Mouse (Mus musculus): Measurements from ENCODE around the gene Rhebl1. TPM values are rescaled to one million over a fixed set of nuclear protein-coding genes. Genes with fewer than 3 reads are reported as not detected.

The Rhebl1 gene
- polyA plus RNA-seq, 1 experiment from 2014 or later, result 8.6 TPM

Other genes with a start within 250 kb of the Rhebl1 start
- gene Ddx23, start 231.6 kb downstream of the Rhebl1 start, polyA plus RNA-seq (2015; fragmentation: Nextera tagmentation; extraction: Ambion mirVana), result 22.9 and 26.8 TPM in 2 replicates
- gene Rnd1, start 217.1 kb downstream of the Rhebl1 start, polyA plus RNA-seq (2015; fragmentation: Nextera tagmentation; extraction: Ambion mirVana), result 1.3 and 1.4 TPM in 2 replicates
- 0.84 and 1.1 TPM in 2 replicates for gene Ccdc65, start 186.3 kb downstream of the Rhebl1 start, polyA plus RNA-seq (2015; fragmentation: Nextera tagmentation; extraction: Ambion mirVana)
- gene Fkbp11, start 166.3 kb downstream of the Rhebl1 start, polyA plus RNA-seq (2015; fragmentation: Nextera tagmentation; extraction: Ambion mirVana), result 112 and 123 TPM in 2 replicates
- gene Arf3, start 131.3 kb downstream of the Rhebl1 start, polyA plus RNA-seq (2015; fragmentation: Nextera tagmentation; extraction: Ambion mirVana), result 41.6 and 45.2 TPM in 2 replicates
- gene Wnt10b, start 116.4 kb downstream of the Rhebl1 start, polyA plus RNA-seq (2015; fragmentation: Nextera tagmentation; extraction: Ambion mirVana), result 0.08 TPM in 1 of 2 replicates, not detected in the other
- not detected in 2 replicates for gene Wnt1, start 104.7 kb downstream of the Rhebl1 start, polyA plus RNA-seq (2015; fragmentation: Nextera tagmentation; extraction: Ambion mirVana)
- not detected in 2 replicates for gene Ddn, start 85.0 kb downstream of the Rhebl1 start, polyA plus RNA-seq (2015; fragmentation: Nextera tagmentation; extraction: Ambion mirVana)
- gene Prkag1, start 63.0 kb downstream of the Rhebl1 start, polyA plus RNA-seq (2015; fragmentation: Nextera tagmentation; extraction: Ambion mirVana), result 82.4 and 85.6 TPM in 2 replicates
- gene Kmt2d, start 23.3 kb downstream of the Rhebl1 start, polyA plus RNA-seq (2015; fragmentation: Nextera tagmentation; extraction: Ambion mirVana), result 10.6 and 11.6 TPM in 2 replicates
- gene Dhh, start 4.0 kb upstream of the Rhebl1 start, polyA plus RNA-seq (2015; fragmentation: Nextera tagmentation; extraction: Ambion mirVana), result 0.71 and 1.0 TPM in 2 replicates
- gene Lmbr1l, start 23.7 kb upstream of the Rhebl1 start, polyA plus RNA-seq (2015; fragmentation: Nextera tagmentation; extraction: Ambion mirVana), result 14.5 TPM in 2 replicates
- 1,197 and 1,299 TPM in 2 replicates for gene Tuba1b, start 40.0 kb upstream of the Rhebl1 start, polyA plus RNA-seq (2015; fragmentation: Nextera tagmentation; extraction: Ambion mirVana)
- gene Gm49450, start 59.0 kb upstream of the Rhebl1 start, polyA plus RNA-seq (2015; fragmentation: Nextera tagmentation; extraction: Ambion mirVana), result not detected in 2 replicates
- gene Tuba1a, start 59.2 kb upstream of the Rhebl1 start, polyA plus RNA-seq (2015; fragmentation: Nextera tagmentation; extraction: Ambion mirVana), result 915 and 964 TPM in 2 replicates
- 196 and 204 TPM in 2 replicates for gene Tuba1c, start 135.4 kb upstream of the Rhebl1 start, polyA plus RNA-seq (2015; fragmentation: Nextera tagmentation; extraction: Ambion mirVana)
- 33.5 and 38.7 TPM in 2 replicates for gene Prph, start 160.6 kb upstream of the Rhebl1 start, polyA plus RNA-seq (2015; fragmentation: Nextera tagmentation; extraction: Ambion mirVana)
- gene Troap, start 180.0 kb upstream of the Rhebl1 start, polyA plus RNA-seq (2015; fragmentation: Nextera tagmentation; extraction: Ambion mirVana), result 24.6 and 29.2 TPM in 2 replicates
- 0.09 TPM in 1 of 2 replicates, not detected in the other for gene C1ql4, start 193.3 kb upstream of the Rhebl1 start, polyA plus RNA-seq (2015; fragmentation: Nextera tagmentation; extraction: Ambion mirVana)
- 18.6 and 23.0 TPM in 2 replicates for gene Dnajc22, start 198.6 kb upstream of the Rhebl1 start, polyA plus RNA-seq (2015; fragmentation: Nextera tagmentation; extraction: Ambion mirVana)
- gene Spats2, start 231.4 kb upstream of the Rhebl1 start, polyA plus RNA-seq (2015; fragmentation: Nextera tagmentation; extraction: Ambion mirVana), result 28.3 and 32.1 TPM in 2 replicates

Measured in stomach, embryonic 15.5 days (tissue).